12 mouse cellular contexts compared by ENCODE assay signal in genomic region chr4:55563050-55563449, GRCm38 (mm10). TPM values are rescaled to one million over a fixed set of nuclear protein-coding genes. Genes with fewer than 3 reads are reported as not detected.
DNase-seq lines count a peak whose midpoint lies in the region; ATAC-seq lines count a peak whose summit lies in the region.
"Had no signal": no experiment of that assay in that cellular context is flagged by ENCODE, and none has a peak within 500 bp of the region (broad histone marks: within the 10 kb centered on the region; RNA-seq: fewer than 3 reads in every experiment).

No protein-coding gene starts in this region.

- peaks cover 10% of the 10 kb centered on the region for H3K27me3 ChIP-seq in liver, embryonic 11.5 days (replicated peaks; ENCODE audit: control insufficient read depth, insufficient read depth, low read length)
- H3K27me3 ChIP-seq: embryonic facial prominence, embryonic 12.5 days had no signal

- DNase-seq in gastrocnemius, adult 18-20 months (ENCODE audit: low spot score): peak; percentile 59
- DNase-seq in gastrocnemius, postnatal 10 days: no peak
- DNase-seq in lung, postnatal 10 days: peak; percentile 5
- DNase-seq in lung, postnatal 4 days: no peak
- peak; percentile 35 for DNase-seq in embryo, embryonic 11.5 days (ENCODE audit: low read depth, low spot score)
- DNase-seq in hindlimb bud, embryonic 11.5 days (ENCODE audit: extremely low spot score, low read depth, low spot score): peak; percentile 24
- no peak for DNase-seq in liver, embryonic 11.5 days (ENCODE audit: low spot score)
- DNase-seq in neural tube, embryonic 10.5 days (ENCODE audit: extremely low spot score, low spot score): no peak
- DNase-seq: liver, embryonic 13.5 days; right cerebral cortex, adult 18-20 months had no signal

- H3K9ac ChIP-seq in liver, embryonic 11.5 days (ENCODE audit: low read depth, low read length): no peak overlapping the region
- H3K9ac ChIP-seq: embryonic facial prominence, embryonic 12.5 days; liver, embryonic 13.5 days had no signal

- no peak overlapping the region for H3K27ac ChIP-seq in liver, embryonic 11.5 days (ENCODE audit: low read depth, low read length)
- H3K27ac ChIP-seq: embryonic facial prominence, embryonic 12.5 days; left cerebral cortex, adult 2 months; liver, embryonic 13.5 days had no signal

- H3K4me1 ChIP-seq in liver, embryonic 11.5 days (replicated peaks; ENCODE audit: control insufficient read depth, insufficient read depth, low read length): no peaks in the 10 kb centered on the region
- H3K4me1 ChIP-seq: liver, embryonic 13.5 days had no signal

- no peaks in the 10 kb centered on the region for H3K36me3 ChIP-seq in liver, embryonic 11.5 days (ENCODE audit: control insufficient read depth, insufficient read depth, low read length)
- H3K36me3 ChIP-seq: embryonic facial prominence, embryonic 12.5 days; liver, embryonic 13.5 days had no signal

- no peak overlapping the region for H3K4me2 ChIP-seq in liver, embryonic 11.5 days
- H3K4me2 ChIP-seq: embryonic facial prominence, embryonic 12.5 days; liver, embryonic 13.5 days had no signal

- no peaks in the 10 kb centered on the region for H3K9me3 ChIP-seq in liver, embryonic 11.5 days (ENCODE audit: control insufficient read depth, low read length)
- H3K9me3 ChIP-seq: embryonic facial prominence, embryonic 12.5 days; liver, embryonic 13.5 days had no signal

- H3K4me3 ChIP-seq in liver, embryonic 11.5 days (ENCODE audit: low read depth, low read length): no peak overlapping the region
- H3K4me3 ChIP-seq: embryonic facial prominence, embryonic 12.5 days; left cerebral cortex, adult 2 months; liver, embryonic 13.5 days had no signal

- no peak for ATAC-seq in liver, embryonic 11.5 days (replicated peaks; ENCODE audit: low FRiP score)

- 76% methylated on average over 8 of the region's 8 CpGs for WGBS in liver, embryonic 11.5 days

RNA-seq across cellular contexts. Expression of gene Klf4, which starts 30.8 kb away (rescaled TPM):
- total RNA-seq in gastrocnemius, adult 18-20 months (2021): 10 to 100 TPM; 16.0 to 46.3 TPM
- total RNA-seq in gastrocnemius, postnatal 10 days (2021): 10 to 100 TPM; 19.3 to 21.8 TPM
- 0.97 and 1.1 TPM in 2 replicates for polyA plus RNA-seq in liver, embryonic 11.5 days (2014; fragmentation: Nextera tagmentation; extraction: Ambion mirVana)

Comparison
In these comparisons a context has a peak if more than half of its experiments do, and no peak if none do; other contexts are left out.
1. DNase-seq: peak in gastrocnemius, adult 18-20 months (single experiment), lung, postnatal 10 days (single experiment), embryo, embryonic 11.5 days (single experiment) and hindlimb bud, embryonic 11.5 days (single experiment); none in gastrocnemius, postnatal 10 days (single experiment), lung, postnatal 4 days (0 of 2), liver, embryonic 11.5 days (single experiment) and neural tube, embryonic 10.5 days (single experiment).